Mouse (Mus musculus): ENCODE measurements around the gene Hmgb2. TPM values are rescaled to one million over a fixed set of nuclear protein-coding genes. Genes with fewer than 3 reads are reported as not detected.

Hmgb2 gene
- polyA plus RNA-seq, 2 experiments = 199 to 290 TPM

GRCm38 (mm10) chr8:57565039-57565438, 53.3 kb downstream of the Hmgb2 start:
- 73% methylated on average over 6 of the region's 6 CpGs for WGBS
- no peak for TF ChIP-seq POLR2A (IDR thresholded peaks at IDR 0.05; ENCODE audit: borderline replicate concordance, extremely low read depth, insufficient read depth, insufficient read length)
- H3K9me3 ChIP-seq (ENCODE audit: control insufficient read depth, low read length) = no peaks in the 10 kb centered on the region
- H3K4me1 ChIP-seq (ENCODE audit: control insufficient read depth, insufficient read depth, low read length) = peaks cover 13% of the 10 kb centered on the region
- no peak for DNase-seq (ENCODE audit: low spot score)
- H3K36me3 ChIP-seq (ENCODE audit: control insufficient read depth, insufficient read depth, low read length) = no peaks in the 10 kb centered on the region
- no peak overlapping the region for H3K4me3 ChIP-seq (replicated peaks; ENCODE audit: low read length)
- no peak overlapping the region for H3K9ac ChIP-seq (ENCODE audit: low read depth, low read length, severe bottlenecking)
- no peak overlapping the region for H3K4me2 ChIP-seq (replicated peaks; ENCODE audit: low read depth, low read length, severe bottlenecking)
- no peak for ATAC-seq (ENCODE audit: low FRiP score, low read depth)
- H3K27ac ChIP-seq (replicated peaks; ENCODE audit: low read depth, low read length) = no peak overlapping the region
- H3K27me3 ChIP-seq (ENCODE audit: control insufficient read depth, insufficient read depth, low read length) = no peaks in the 10 kb centered on the region

Other genes with a start within 250 kb of the Hmgb2 start
- 33.4 and 36.2 TPM in 2 replicates for gene Hand2, start 190.9 kb upstream of the Hmgb2 start, polyA plus RNA-seq (2012; rRNA removed)
- 9.8 and 13.5 TPM in 2 replicates for gene Hand2, start 190.9 kb upstream of the Hmgb2 start, polyA plus RNA-seq (2014; fragmentation: Nextera tagmentation; extraction: Ambion mirVana)
- 38.9 and 39.5 TPM in 2 replicates for gene Scrg1, start 56.0 kb upstream of the Hmgb2 start, polyA plus RNA-seq (2012; rRNA removed)
- gene Scrg1, start 56.0 kb upstream of the Hmgb2 start, polyA plus RNA-seq (2014; fragmentation: Nextera tagmentation; extraction: Ambion mirVana) = 23.7 and 24.1 TPM in 2 replicates
- 27.7 and 32.6 TPM in 2 replicates for gene Sap30, start 24.0 kb upstream of the Hmgb2 start, polyA plus RNA-seq (2012; rRNA removed)
- gene Sap30, start 24.0 kb upstream of the Hmgb2 start, polyA plus RNA-seq (2014; fragmentation: Nextera tagmentation; extraction: Ambion mirVana) = 35.8 and 40.1 TPM in 2 replicates
- 6.9 and 7.8 TPM in 2 replicates for gene Galnt7, start 141.1 kb downstream of the Hmgb2 start, polyA plus RNA-seq (2012; rRNA removed)
- 11.2 and 11.5 TPM in 2 replicates for gene Galnt7, start 141.1 kb downstream of the Hmgb2 start, polyA plus RNA-seq (2014; fragmentation: Nextera tagmentation; extraction: Ambion mirVana)

Data from limb, embryonic 14.5 days (tissue).